Comparison of ENCODE assay signal across 8 mouse cellular contexts in genomic region chr1:91248970-91249369, GRCm38 (mm10). TPM values are rescaled to one million over a fixed set of nuclear protein-coding genes. Genes with fewer than 3 reads are reported as not detected.
DNase-seq lines count a peak whose midpoint lies in the region; ATAC-seq and TF ChIP-seq lines count a peak whose summit lies in the region.

No protein-coding gene starts in this region.

- WGBS in forebrain, embryonic 12.5 days = 44% methylated on average over 4 of the region's 4 CpGs
- WGBS in forebrain, embryonic 14.5 days = 50% methylated on average over 4 of the region's 4 CpGs
- WGBS in forebrain, embryonic 16.5 days = 50% methylated on average over 4 of the region's 4 CpGs
- WGBS in liver, embryonic 15.5 days (ENCODE audit: insufficient replicate concordance) = 37% methylated on average over 4 of the region's 4 CpGs

- DNase-seq in forebrain, embryonic 14.5 days (ENCODE audit: low spot score) = no peak
- DNase-seq in ES-E14 (ENCODE audit: low read depth, low spot score) = no peak
- DNase-seq in gastrocnemius, postnatal 4 days (ENCODE audit: low spot score in 2 of 2) = no peak
- no peak for DNase-seq in adipocyte (ENCODE audit: low spot score)
- no peak for DNase-seq in gastrocnemius, postnatal 10 days

- peak overlapping the region; percentile 99; the same call in 1 of the 2 replicates for H3K9ac ChIP-seq in forebrain, embryonic 12.5 days
- no peak overlapping the region for H3K9ac ChIP-seq in forebrain, embryonic 14.5 days (ENCODE audit: low read length)
- no peak overlapping the region for H3K9ac ChIP-seq in ES-E14 (ENCODE audit: insufficient read depth, low read depth, low read length, poor library complexity, severe bottlenecking)
- no peak overlapping the region for H3K9ac ChIP-seq in forebrain, embryonic 16.5 days (replicated peaks; ENCODE audit: low read depth, low read length)
- peak overlapping the region; percentile 70 for H3K9ac ChIP-seq in liver, embryonic 15.5 days

- no peak for ATAC-seq in forebrain, embryonic 12.5 days (ENCODE audit: low FRiP score)
- no peak for ATAC-seq in forebrain, embryonic 14.5 days
- ATAC-seq in forebrain, embryonic 16.5 days = no peak
- ATAC-seq in liver, embryonic 15.5 days (ENCODE audit: insufficient read depth) = no peak

- no peaks in the 10 kb centered on the region for H3K9me3 ChIP-seq in forebrain, embryonic 12.5 days
- no peaks in the 10 kb centered on the region for H3K9me3 ChIP-seq in forebrain, embryonic 14.5 days (replicated peaks; ENCODE audit: control insufficient read depth, low read length)
- H3K9me3 ChIP-seq in ES-E14 (ENCODE audit: control insufficient read depth, insufficient read depth, low read depth, low read length) = no peaks in the 10 kb centered on the region
- H3K9me3 ChIP-seq in forebrain, embryonic 16.5 days (ENCODE audit: control insufficient read depth, low read length) = no peaks in the 10 kb centered on the region
- no peaks in the 10 kb centered on the region for H3K9me3 ChIP-seq in liver, embryonic 15.5 days (replicated peaks)

- H3K36me3 ChIP-seq in forebrain, embryonic 12.5 days (replicated peaks) = no peaks in the 10 kb centered on the region
- no peaks in the 10 kb centered on the region for H3K36me3 ChIP-seq in forebrain, embryonic 14.5 days (ENCODE audit: control insufficient read depth, insufficient read depth, low read length)
- H3K36me3 ChIP-seq in ES-E14 (ENCODE audit: control insufficient read depth, insufficient read depth, low read length, poor library complexity, severe bottlenecking) = no peaks in the 10 kb centered on the region
- no peaks in the 10 kb centered on the region for H3K36me3 ChIP-seq in forebrain, embryonic 16.5 days (ENCODE audit: control insufficient read depth, insufficient read depth)
- H3K36me3 ChIP-seq in liver, embryonic 15.5 days (replicated peaks) = peaks cover under 1% of the 10 kb centered on the region; the same call in 1 of the 2 replicates

- H3K4me3 ChIP-seq in forebrain, embryonic 12.5 days (replicated peaks) = peak overlapping the region; percentile 99
- H3K4me3 ChIP-seq in forebrain, embryonic 14.5 days (ENCODE audit: low read depth, low read length) = no peak overlapping the region
- H3K4me3 ChIP-seq in ES-E14 (ENCODE audit: insufficient read depth in 1 of 2, low read depth in 1 of 2, low read length in 2 of 2, poor library complexity in 1 of 2, severe bottlenecking in 1 of 2) = peak overlapping the region; percentile 33 to 92; a peak in 3 of 4 replicates
- H3K4me3 ChIP-seq in forebrain, embryonic 16.5 days (replicated peaks; ENCODE audit: low read length) = no peak overlapping the region
- peak overlapping the region; percentile 98 for H3K4me3 ChIP-seq in liver, embryonic 15.5 days (replicated peaks)

- H3K27ac ChIP-seq in forebrain, embryonic 12.5 days = 0 out of 2 replicates have a peak overlapping the region, but pooled peaks have one; percentile 82
- no peak overlapping the region for H3K27ac ChIP-seq in forebrain, embryonic 14.5 days (ENCODE audit: low read depth, low read length)
- no peak overlapping the region for H3K27ac ChIP-seq in ES-E14 (ENCODE audit: insufficient read depth, low read depth, low read length, poor library complexity, severe bottlenecking)
- H3K27ac ChIP-seq in forebrain, embryonic 16.5 days (ENCODE audit: low read length) = no peak overlapping the region
- peak overlapping the region; percentile 95 for H3K27ac ChIP-seq in liver, embryonic 15.5 days (replicated peaks)

- in situ Hi-C loops in ES-E14 (cut with MboI; ENCODE audit: low sequenced_read_pairs in 2 of 2, unreplicated experiment in 2 of 2) = no loop called here

- H3K4me2 ChIP-seq in forebrain, embryonic 12.5 days = peak overlapping the region; percentile 93
- no peak overlapping the region for H3K4me2 ChIP-seq in forebrain, embryonic 14.5 days (ENCODE audit: low read length)
- H3K4me2 ChIP-seq in forebrain, embryonic 16.5 days (ENCODE audit: low read length) = peak overlapping the region; percentile 17; the same call in 1 of the 2 replicates
- peak overlapping the region; percentile 89 for H3K4me2 ChIP-seq in liver, embryonic 15.5 days

- H3K4me1 ChIP-seq in forebrain, embryonic 12.5 days = peaks cover 25% of the 10 kb centered on the region
- H3K4me1 ChIP-seq in forebrain, embryonic 14.5 days (ENCODE audit: control insufficient read depth, insufficient read depth, low read length) = peaks cover 15% of the 10 kb centered on the region
- peaks cover 3 to 5% of the 10 kb centered on the region in 2 experiments; a peak in 3 of 4 replicates for H3K4me1 ChIP-seq in ES-E14 (ENCODE audit: control insufficient read depth in 2 of 2, insufficient read depth in 2 of 2, low read length in 2 of 2, poor library complexity in 1 of 2)
- H3K4me1 ChIP-seq in forebrain, embryonic 16.5 days (replicated peaks; ENCODE audit: control insufficient read depth, insufficient read depth, low read length) = peaks cover 24% of the 10 kb centered on the region
- peaks cover 64% of the 10 kb centered on the region for H3K4me1 ChIP-seq in liver, embryonic 15.5 days (replicated peaks)

- H3K27me3 ChIP-seq in forebrain, embryonic 12.5 days = no peaks in the 10 kb centered on the region
- H3K27me3 ChIP-seq in forebrain, embryonic 14.5 days (replicated peaks; ENCODE audit: control insufficient read depth, insufficient read depth, low read length) = no peaks in the 10 kb centered on the region
- H3K27me3 ChIP-seq in forebrain, embryonic 16.5 days (replicated peaks; ENCODE audit: control insufficient read depth, insufficient read depth, low read length) = no peaks in the 10 kb centered on the region
- no peaks in the 10 kb centered on the region for H3K27me3 ChIP-seq in liver, embryonic 15.5 days

TF ChIP-seq in ES-E14, 5 proteins besides CTCF, POLR2A, EP300 and RAD21:
- TF ChIP-seq MAFK (IDR thresholded peaks at IDR 0.05; ENCODE audit: insufficient read depth, low read depth, low read length) (no peak), CHD2 (IDR thresholded peaks at IDR 0.05; ENCODE audit: low read depth, low read length) (no peak), ZNF384 (IDR thresholded peaks at IDR 0.05; ENCODE audit: low read depth, low read length) (no peak)

RNA-seq across cellular contexts. Expression of gene Ube2f, which starts 1.1 kb away (rescaled TPM):
- 75.9 and 78.9 TPM in 2 replicates for polyA plus RNA-seq in forebrain, embryonic 12.5 days (2016; fragmentation: Nextera tagmentation; extraction: Ambion mirVana)
- 73.0 and 78.8 TPM in 2 replicates for polyA plus RNA-seq in forebrain, embryonic 14.5 days (2014; fragmentation: Nextera tagmentation; extraction: Ambion mirVana)
- 25.8 and 41.5 TPM in 2 replicates for total RNA-seq in ES-E14 (2012; rRNA removed)
- polyA plus RNA-seq in forebrain, embryonic 16.5 days (2015; fragmentation: Nextera tagmentation; extraction: Ambion mirVana) = 67.7 and 67.9 TPM in 2 replicates
- polyA plus RNA-seq in liver, embryonic 15.5 days (2015; fragmentation: Nextera tagmentation; extraction: Ambion mirVana) = 66.9 and 68.6 TPM in 2 replicates
- 10 to 100 TPM; 52.5 to 55.5 TPM for total RNA-seq in gastrocnemius, postnatal 4 days (2021)
- 10 to 100 TPM; 56.3 to 57.2 TPM for total RNA-seq in gastrocnemius, postnatal 10 days (2021)

RNA-seq across cellular contexts. Expression of gene Scly, which starts 49.2 kb away (rescaled TPM):
- 11.1 and 12.0 TPM in 2 replicates for polyA plus RNA-seq in forebrain, embryonic 12.5 days (2016; fragmentation: Nextera tagmentation; extraction: Ambion mirVana)
- 6.3 and 7.3 TPM in 2 replicates for polyA plus RNA-seq in forebrain, embryonic 14.5 days (2014; fragmentation: Nextera tagmentation; extraction: Ambion mirVana)
- 11.2 and 12.0 TPM in 2 replicates for total RNA-seq in ES-E14 (2012; rRNA removed)
- polyA plus RNA-seq in forebrain, embryonic 16.5 days (2015; fragmentation: Nextera tagmentation; extraction: Ambion mirVana) = 7.6 and 9.3 TPM in 2 replicates
- 27.5 and 31.2 TPM in 2 replicates for polyA plus RNA-seq in liver, embryonic 15.5 days (2015; fragmentation: Nextera tagmentation; extraction: Ambion mirVana)
- 10 to 100 TPM; 10.9 to 11.5 TPM for total RNA-seq in gastrocnemius, postnatal 4 days (2021)
- total RNA-seq in gastrocnemius, postnatal 10 days (2021) = 10 to 100 TPM; 11.5 to 12.4 TPM

Comparison
In these comparisons a context has a peak if more than half of its experiments do, and no peak if none do; other contexts are left out.
1. H3K27ac ChIP-seq: peak in forebrain, embryonic 12.5 days (single experiment) and liver, embryonic 15.5 days (single experiment); none in forebrain, embryonic 14.5 days (single experiment), ES-E14 (single experiment) and forebrain, embryonic 16.5 days (single experiment).
2. H3K4me3 ChIP-seq: peak in forebrain, embryonic 12.5 days (single experiment), ES-E14 (2 of 2) and liver, embryonic 15.5 days (single experiment); none in forebrain, embryonic 14.5 days (single experiment) and forebrain, embryonic 16.5 days (single experiment).
3. H3K9ac ChIP-seq: peak in forebrain, embryonic 12.5 days (single experiment) and liver, embryonic 15.5 days (single experiment); none in forebrain, embryonic 14.5 days (single experiment), ES-E14 (single experiment) and forebrain, embryonic 16.5 days (single experiment).